Mouse (Mus musculus) embryonic fibroblast, embryonic 13.5 days (primary cell): ENCODE measurements around the gene Map2k6. TPM values are rescaled to one million over a fixed set of nuclear protein-coding genes. Genes with fewer than 3 reads are reported as not detected.

Source experiments
- H3K27ac ChIP-seq: 2 replicates; pipeline ENCODE4 v1.5.1; 2012; ENCODE audit warnings: low read length, control low read depth, inconsistent platforms; ENCODE audit not compliant: insufficient read depth
- H3K4me1 ChIP-seq: 2 replicates; pipeline ENCODE4 v1.6.1; 2011; ENCODE audit warnings: low read length; ENCODE audit not compliant: control insufficient read depth, insufficient read depth
- H3K4me3 ChIP-seq: 2 replicates; pipeline ENCODE4 v1.5.1; 2011; ENCODE audit warnings: mild to moderate bottlenecking, control low read depth, low read length; ENCODE audit not compliant: insufficient read depth
- CTCF ChIP-seq: IDR thresholded peaks from 2 replicates; pipeline ENCODE4 v1.5.1; 2011; ENCODE audit warnings: mild to moderate bottlenecking, control low read depth, low read length, moderate library complexity, borderline replicate concordance; ENCODE audit not compliant: insufficient read depth
- POLR2A ChIP-seq: IDR thresholded peaks from 2 replicates; pipeline ENCODE4 v1.6.1; 2011; ENCODE audit warnings: low read depth, mild to moderate bottlenecking, control low read depth, low read length, moderate library complexity
- polyA plus RNA-seq: library from polyadenylated mRNA; stranded (reverse); fragments of >200 nt; gene quantifications from 2 replicates; pipeline ENCODE4 v1.2.4, GENCODE M21; 2011; ENCODE audit warnings: low read depth; ENCODE audit not compliant: missing spikeins, insufficient read length

Map2k6 gene
- polyA plus RNA-seq, 1 experiment = 4.7 TPM

GRCm38 (mm10) chr11:110449183-110449582 lies 50.3 kb downstream of the Map2k6 start:
- Histone ChIP-seq H3K27ac (no peak overlapping the region), H3K4me3 (no peak overlapping the region)

DNA sequence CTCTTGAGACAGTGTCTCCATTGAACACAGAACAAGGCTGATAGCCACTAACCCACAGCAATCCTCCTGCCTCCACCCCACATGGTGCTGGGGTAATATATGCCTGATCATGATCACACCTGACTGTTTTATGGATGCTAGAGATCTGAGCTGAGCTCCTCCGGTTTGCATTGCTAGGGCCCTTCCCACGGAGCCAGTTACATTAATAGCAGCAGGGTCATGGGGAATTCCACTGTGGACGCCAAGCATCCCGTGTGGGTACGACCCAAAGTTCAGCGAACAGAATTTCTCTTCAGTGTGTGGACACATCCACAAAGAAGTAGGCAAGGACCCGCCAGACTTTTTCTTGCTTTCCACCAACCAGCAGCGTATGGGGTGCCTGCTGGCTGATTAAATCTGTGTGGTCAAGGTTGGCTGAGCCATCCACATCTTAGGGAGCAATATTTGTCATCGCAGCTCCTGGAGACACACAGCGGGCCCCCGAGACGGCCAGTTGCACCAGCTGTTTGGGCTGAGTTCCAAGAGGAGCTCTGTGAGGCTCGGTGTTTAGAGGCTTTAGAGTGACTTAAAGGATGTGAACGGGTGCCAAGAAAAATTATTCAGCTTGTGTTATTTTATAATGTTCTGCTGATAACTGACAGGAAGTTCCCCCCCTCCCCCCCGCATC lies 51.3 kb downstream of the Map2k6 start:
- no peak overlapping the region for H3K4me3 ChIP-seq
- peaks cover 9% of the 10 kb centered on the region for H3K4me1 ChIP-seq
- TF ChIP-seq POLR2A (no peak), CTCF (no peak)
- H3K27ac ChIP-seq = 0 out of 2 replicates have a peak overlapping the region, but pooled peaks have one; percentile 1

More at GRCm38 (mm10) chr11:110449183-110449582, 50.3 kb downstream of the Map2k6 start:
- H3K4me1 ChIP-seq = peaks cover 9% of the 10 kb centered on the region
- TF ChIP-seq CTCF (no peak), POLR2A (no peak)

DNA sequence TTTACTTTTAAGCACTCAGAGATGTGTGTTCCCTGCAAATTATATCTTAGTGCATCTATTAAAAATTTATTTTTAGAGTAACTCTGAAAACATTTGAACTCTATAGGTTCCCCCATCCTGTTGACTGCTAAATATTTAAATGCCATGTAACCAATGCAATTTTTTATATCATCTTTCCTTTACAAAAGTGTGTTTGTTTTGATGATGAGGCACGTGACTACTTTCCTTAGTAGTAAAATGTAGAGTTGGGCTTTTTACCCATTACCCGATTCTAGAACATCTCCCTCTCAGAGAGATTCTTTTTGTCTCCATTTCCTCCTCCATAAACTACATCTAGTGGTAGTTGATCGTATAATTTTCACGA lies 51.8 kb downstream of the Map2k6 start:
- no peak overlapping the region for H3K4me3 ChIP-seq
- H3K27ac ChIP-seq = no peak overlapping the region
- TF ChIP-seq CTCF = no peak
- no peak for TF ChIP-seq POLR2A
- peaks cover 9% of the 10 kb centered on the region for H3K4me1 ChIP-seq

DNA sequence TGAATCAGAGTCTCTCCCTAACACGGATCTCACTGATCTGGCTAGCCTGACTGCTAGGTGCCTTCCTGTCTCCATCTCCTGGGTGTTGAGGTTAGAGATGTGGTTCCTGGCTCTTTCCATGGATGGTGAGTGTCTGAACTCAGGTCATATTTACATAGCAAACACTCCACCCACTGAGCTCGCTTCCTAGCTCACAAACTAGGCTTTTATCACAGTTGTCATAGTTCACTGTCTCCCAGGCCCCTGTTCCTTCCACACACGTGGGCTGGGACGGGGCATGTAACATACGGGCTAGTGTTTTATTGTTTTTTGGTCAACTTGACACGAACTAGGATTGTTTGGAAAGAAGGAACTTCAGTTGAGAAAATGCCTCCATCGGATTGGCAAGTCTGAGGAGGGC lies 52.7 kb downstream of the Map2k6 start:
- no peak overlapping the region for H3K27ac ChIP-seq
- TF ChIP-seq POLR2A = no peak
- H3K4me1 ChIP-seq = peaks cover 9% of the 10 kb centered on the region
- no peak overlapping the region for H3K4me3 ChIP-seq

GRCm38 (mm10) chr11:110453445-110454154 lies 54.7 kb downstream of the Map2k6 start:
- Histone ChIP-seq H3K27ac (no peak overlapping the region), H3K4me1 (peaks cover 9% of the 10 kb centered on the region)
- TF ChIP-seq CTCF (no peak), POLR2A (no peak)

DNA sequence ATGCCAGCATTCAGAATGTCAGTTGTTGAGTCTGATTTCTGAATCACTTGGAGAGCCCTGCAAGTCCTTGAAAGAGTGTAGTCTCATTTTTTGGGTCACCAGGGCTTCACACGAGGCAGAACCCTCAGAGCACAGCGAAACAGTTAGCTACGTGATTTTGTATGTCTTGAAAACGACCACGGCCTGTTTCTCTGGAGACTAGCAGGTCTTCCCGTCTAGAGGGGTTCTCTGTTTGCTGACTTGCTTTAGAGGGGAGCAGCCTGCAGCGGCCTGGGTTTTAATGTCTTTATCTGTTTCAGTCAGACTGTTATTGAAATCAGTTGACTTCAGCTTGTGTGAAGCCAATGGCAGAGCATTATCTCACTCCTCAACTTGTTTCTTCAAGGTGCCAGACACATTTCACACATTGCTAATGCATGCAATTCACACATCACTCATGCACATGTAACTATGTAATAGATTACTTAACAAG lies 58.6 kb downstream of the Map2k6 start:
- H3K4me3 ChIP-seq = no peak overlapping the region
- H3K27ac ChIP-seq = no peak overlapping the region
- H3K4me1 ChIP-seq = no peaks in the 10 kb centered on the region
- TF ChIP-seq POLR2A (no peak), CTCF (no peak)

More at GRCm38 (mm10) chr11:110453445-110454154, 54.7 kb downstream of the Map2k6 start:
- no peak overlapping the region for H3K4me3 ChIP-seq

- TF ChIP-seq POLR2A (no peak), CTCF (no peak)
- Histone ChIP-seq H3K4me1 (no peaks in the 10 kb centered on the region), H3K27ac (no peak overlapping the region), H3K4me3 (no peak overlapping the region)
Observed at GRCm38 (mm10) chr11:110460480-110460879, 61.6 kb downstream of the Map2k6 start.

- Histone ChIP-seq H3K27ac (no peak overlapping the region), H3K4me1 (no peaks in the 10 kb centered on the region), H3K4me3 (no peak overlapping the region)
- TF ChIP-seq POLR2A = no peak
Observed at GRCm38 (mm10) chr11:110461560-110462331, 62.8 kb downstream of the Map2k6 start.

DNA sequence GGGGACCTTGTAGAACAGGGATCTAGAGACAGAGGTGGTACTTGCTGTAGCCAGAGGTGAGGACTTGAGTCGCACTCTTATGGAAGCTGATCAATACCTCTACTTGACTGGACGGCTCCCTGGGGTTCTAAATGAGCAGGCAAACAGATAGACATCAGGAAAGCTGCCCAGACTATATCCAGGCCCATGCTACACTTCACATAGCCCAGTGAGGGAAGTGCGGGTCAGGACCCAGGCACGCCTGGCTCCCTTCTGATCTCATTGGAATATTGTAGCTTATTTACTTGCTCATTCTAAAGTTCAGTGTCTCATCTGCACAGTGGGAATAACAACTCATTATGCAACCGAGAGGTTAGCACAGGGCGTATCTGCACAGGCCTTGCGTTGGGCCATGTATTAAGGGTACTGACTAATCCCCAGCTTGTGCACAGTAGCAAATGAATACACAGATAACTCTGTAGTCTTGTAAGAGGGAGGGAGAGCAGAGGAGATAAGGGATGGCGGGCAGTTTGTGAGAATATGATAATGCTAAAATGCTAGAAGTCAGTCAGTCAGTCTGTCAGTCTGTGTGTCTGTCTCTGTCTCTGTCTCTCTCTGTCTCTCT lies 64.2 kb downstream of the Map2k6 start:
- no peak for TF ChIP-seq CTCF
- no peak for TF ChIP-seq POLR2A
- no peak overlapping the region for H3K4me3 ChIP-seq
- no peak overlapping the region for H3K27ac ChIP-seq
- H3K4me1 ChIP-seq = no peaks in the 10 kb centered on the region

- H3K4me1 ChIP-seq = no peaks in the 10 kb centered on the region
- no peak overlapping the region for H3K27ac ChIP-seq
- no peak overlapping the region for H3K4me3 ChIP-seq
- TF ChIP-seq CTCF (no peak), POLR2A (no peak)
Observed at GRCm38 (mm10) chr11:110463801-110464200, 64.9 kb downstream of the Map2k6 start.
